Mouse (Mus musculus) kidney, adult 11 months (tissue): ENCODE measurements around the gene Ostn.
"Not testable (repeated sequence)": the region's sequence is repeated elsewhere in the genome, so short reads cannot be mapped to it uniquely, and the experiment has no call there.

Experiments
- DNase-seq: peaks from one replicate; pipeline ENCODE4 v3.0.0; 2022

The Ostn gene

GRCm38 (mm10) chr16:27307189-27307588 lies at the start of gene Ostn:
Ostn (plus strand) TSS chr16:27307489.
- not testable (repeated sequence) for DNase-seq

GRCm38 (mm10) chr16:27268748-27269147 lies 38.5 kb upstream of the Ostn start:
- no peak for DNase-seq

- no peak for DNase-seq
Measured at GRCm38 (mm10) chr16:27287410-27287809, 19.9 kb upstream of the Ostn start.

- DNase-seq, result no peak
Measured at GRCm38 (mm10) chr16:27296508-27296907, 10.8 kb upstream of the Ostn start.

- DNase-seq, result no peak
Measured at GRCm38 (mm10) chr16:27296929-27297328, 10.4 kb upstream of the Ostn start.

- no peak for DNase-seq
Measured at GRCm38 (mm10) chr16:27319099-27319498, 11.8 kb downstream of the Ostn start.

GRCm38 (mm10) chr16:27322047-27322446 lies 14.8 kb downstream of the Ostn start:
- DNase-seq, result no peak

GRCm38 (mm10) chr16:27326463-27326862 lies 19.2 kb downstream of the Ostn start:
- DNase-seq, result no peak

- peak; percentile 47 for DNase-seq
Measured at GRCm38 (mm10) chr16:27347521-27347920, 40.2 kb downstream of the Ostn start.

- DNase-seq, result no peak
Measured at GRCm38 (mm10) chr16:27348359-27348758, 41.1 kb downstream of the Ostn start.

- DNase-seq, result no peak
Measured at GRCm38 (mm10) chr16:27349235-27349634, 41.9 kb downstream of the Ostn start.

GRCm38 (mm10) chr16:27349878-27350532 lies 42.7 kb downstream of the Ostn start:
- no peak for DNase-seq

- no peak for DNase-seq
Measured at GRCm38 (mm10) chr16:27354464-27354863, 47.2 kb downstream of the Ostn start.

- DNase-seq, result no peak
Measured at GRCm38 (mm10) chr16:27360059-27360458, 52.8 kb downstream of the Ostn start.

- DNase-seq, result no peak
Measured at GRCm38 (mm10) chr16:27370191-27370590, 62.9 kb downstream of the Ostn start, which contains the start of gene Uts2b. Uts2b (minus strand) TSS chr16:27370239.

GRCm38 (mm10) chr16:27370700-27371099 lies 63.4 kb downstream of the Ostn start:
- no peak for DNase-seq

- DNase-seq, result no peak
Measured at GRCm38 (mm10) chr16:27374139-27374538, 66.8 kb downstream of the Ostn start.

- peak; percentile 69 for DNase-seq
Measured at GRCm38 (mm10) chr16:27375318-27375717, 68.0 kb downstream of the Ostn start.

- no peak for DNase-seq
Measured at GRCm38 (mm10) chr16:27376556-27376955, 69.3 kb downstream of the Ostn start.

GRCm38 (mm10) chr16:27382217-27382616 lies 74.9 kb downstream of the Ostn start:
- DNase-seq, result no peak

GRCm38 (mm10) chr16:27384893-27385603 lies 77.8 kb downstream of the Ostn start:
- DNase-seq, result no peak

- no peak for DNase-seq
Measured at GRCm38 (mm10) chr16:27385649-27386048, 78.4 kb downstream of the Ostn start.

GRCm38 (mm10) chr16:27386850-27387407 lies 79.6 kb downstream of the Ostn start:
- DNase-seq, result no peak
